Mouse (Mus musculus) heart, embryonic 13.5 days (tissue): ENCODE results near the gene Zglp1. TPM values are rescaled to one million over a fixed set of nuclear protein-coding genes. Genes with fewer than 3 reads are reported as not detected.
A peak's percentile ranks its signal among the peaks of the same experiment; 100 is the strongest.

Experiments used
- ATAC-seq: fragments of 200-750 bp; cut with Nextera tagmentation; 2 replicates; pipeline ENCODE4 v1.8.0; 2017; ENCODE audit warnings: moderate TSS enrichment; ENCODE audit not compliant: insufficient number of reproducible peaks, low FRiP score, low TSS enrichment; ENCODE audit errors: extremely low read depth
- H3K27ac ChIP-seq: fragments of 300-500 bp; sonication (generic); replicated peaks from 2 replicates; pipeline ENCODE4 v1.5.1; 2015; ENCODE audit warnings: moderate library complexity, mild to moderate bottlenecking, inconsistent platforms
- H3K27me3 ChIP-seq: fragments of 300-500 bp; sonication (generic); replicated peaks from 2 replicates; pipeline ENCODE4 v1.6.1; 2015; ENCODE audit warnings: mild to moderate bottlenecking, inconsistent platforms
- H3K36me3 ChIP-seq: fragments of 300-500 bp; sonication (generic); 2 replicates; pipeline ENCODE4 v1.6.1; 2015; ENCODE audit warnings: mild to moderate bottlenecking, inconsistent platforms
- H3K4me1 ChIP-seq: fragments of 300-500 bp; sonication (generic); 2 replicates; pipeline ENCODE4 v1.6.1; 2015; ENCODE audit warnings: inconsistent platforms
- H3K4me2 ChIP-seq: fragments of 300-500 bp; sonication (generic); 2 replicates; pipeline ENCODE4 v1.6.1; 2015; ENCODE audit warnings: inconsistent platforms, mild to moderate bottlenecking, moderate library complexity
- H3K4me3 ChIP-seq: fragments of 300-500 bp; sonication (generic); 2 replicates; pipeline ENCODE4 v1.5.1; 2015; ENCODE audit warnings: moderate library complexity, mild to moderate bottlenecking, inconsistent platforms
- H3K9ac ChIP-seq: fragments of 300-500 bp; sonication (generic); 2 replicates; pipeline ENCODE4 v1.6.1; 2015; ENCODE audit warnings: inconsistent platforms, mild to moderate bottlenecking, moderate library complexity
- H3K9me3 ChIP-seq: fragments of 300-500 bp; sonication (generic); 2 replicates; pipeline ENCODE4 v1.6.1; 2016; ENCODE audit warnings: inconsistent platforms
- WGBS: fragments of 180-500 bp; shearing (Covaris S2); methylation state at CpG from one replicate; pipeline ENCODE4 v1.1.7; 2015; ENCODE audit warnings: mixed read lengths; 5-methylcytosine and 5-hydroxymethylcytosine counted together
- polyA plus RNA-seq: library from polyadenylated mRNA; unstranded; fragments of >200 nt; fragmentation: Nextera tagmentation; extraction: Ambion mirVana; gene quantifications from 2 replicates; pipeline ENCODE4 v1.2.1, GENCODE M21; 2015

Gene Zglp1
- 0.51 and 0.87 TPM in 2 replicates for polyA plus RNA-seq

GRCm38 (mm10) chr9:21067006-21067684, at the start of gene Zglp1:
TSS of gene Zglp1 (minus strand) at chr9:21067093.
- Histone ChIP-seq H3K4me3 (no peak within 1 kb of the TSS), H3K36me3 (peaks cover 87% of the 10 kb centered on the region), H3K9ac (no peak within 1 kb of the TSS), H3K27ac (no peak within 1 kb of the TSS), H3K27me3 (no peaks in the 10 kb centered on the region), H3K4me1 (peaks cover 6% of the 10 kb centered on the region), H3K4me2 (no peak within 1 kb of the TSS), H3K9me3 (no peaks in the 10 kb centered on the region)
- 78% methylated on average over 27 of the region's 27 CpGs for WGBS
- 0 out of 2 replicates have a peak, but pooled peaks have one; percentile 7 for ATAC-seq

- no peaks in the 10 kb centered on the region for H3K27me3 ChIP-seq
- ATAC-seq: no peak
- no peaks in the 10 kb centered on the region for H3K9me3 ChIP-seq
- H3K36me3 ChIP-seq: peaks cover 30% of the 10 kb centered on the region
- H3K4me2 ChIP-seq: no peak overlapping the region
- no peak overlapping the region for H3K9ac ChIP-seq
- H3K27ac ChIP-seq: no peak overlapping the region
- H3K4me1 ChIP-seq: no peaks in the 10 kb centered on the region
- 86% methylated on average over 8 of the region's 8 CpGs for WGBS
- no peak overlapping the region for H3K4me3 ChIP-seq
These were observed 48.2 kb upstream of the Zglp1 start for GRCm38 (mm10) chr9:21115105-21115504.

GRCm38 (mm10) chr9:21114190-21114589, 47.3 kb upstream of the Zglp1 start:
- Histone ChIP-seq H3K4me3 (no peak overlapping the region), H3K27ac (no peak overlapping the region), H3K36me3 (peaks cover 27% of the 10 kb centered on the region), H3K4me2 (no peak overlapping the region), H3K9me3 (no peaks in the 10 kb centered on the region), H3K4me1 (no peaks in the 10 kb centered on the region), H3K9ac (no peak overlapping the region), H3K27me3 (no peaks in the 10 kb centered on the region)
- WGBS: 85% methylated on average over 7 of the region's 7 CpGs
- no peak for ATAC-seq

GRCm38 (mm10) chr9:21113751-21114150, 46.9 kb upstream of the Zglp1 start:
- H3K27me3 ChIP-seq: no peaks in the 10 kb centered on the region
- no peak overlapping the region for H3K4me3 ChIP-seq
- H3K27ac ChIP-seq: no peak overlapping the region
- H3K36me3 ChIP-seq: peaks cover 31% of the 10 kb centered on the region
- ATAC-seq: no peak
- no peaks in the 10 kb centered on the region for H3K9me3 ChIP-seq
- no peaks in the 10 kb centered on the region for H3K4me1 ChIP-seq
- H3K9ac ChIP-seq: no peak overlapping the region
- no peak overlapping the region for H3K4me2 ChIP-seq
- 82% methylated on average over 6 of the region's 6 CpGs for WGBS

GRCm38 (mm10) chr9:21107607-21108237, 40.8 kb upstream of the Zglp1 start:
- WGBS: 38% methylated on average over 23 of the region's 23 CpGs
- ATAC-seq: no peak
- H3K4me3 ChIP-seq: no peak overlapping the region
- H3K4me1 ChIP-seq: no peaks in the 10 kb centered on the region
- H3K4me2 ChIP-seq: no peak overlapping the region
- H3K27ac ChIP-seq: no peak overlapping the region
- no peaks in the 10 kb centered on the region for H3K27me3 ChIP-seq
- H3K9me3 ChIP-seq: no peaks in the 10 kb centered on the region
- H3K36me3 ChIP-seq: peaks cover 38% of the 10 kb centered on the region
- H3K9ac ChIP-seq: no peak overlapping the region

- H3K4me2 ChIP-seq: no peak overlapping the region
- WGBS: 65% methylated on average over 5 of the region's 5 CpGs
- H3K27me3 ChIP-seq: no peaks in the 10 kb centered on the region
- H3K4me1 ChIP-seq: no peaks in the 10 kb centered on the region
- no peaks in the 10 kb centered on the region for H3K9me3 ChIP-seq
- peaks cover 38% of the 10 kb centered on the region for H3K36me3 ChIP-seq
- ATAC-seq: no peak
- no peak overlapping the region for H3K27ac ChIP-seq
- no peak overlapping the region for H3K4me3 ChIP-seq
- 0 out of 2 replicates have a peak overlapping the region, but pooled peaks have one; percentile 24 for H3K9ac ChIP-seq
These were observed 39.1 kb upstream of the Zglp1 start for GRCm38 (mm10) chr9:21105760-21106564.

GRCm38 (mm10) chr9:21104814-21105213, 37.9 kb upstream of the Zglp1 start:
- Histone ChIP-seq H3K9me3 (no peaks in the 10 kb centered on the region), H3K27ac (no peak overlapping the region), H3K9ac (no peak overlapping the region), H3K36me3 (peaks cover 38% of the 10 kb centered on the region), H3K4me2 (no peak overlapping the region), H3K4me1 (peaks cover 6% of the 10 kb centered on the region), H3K4me3 (no peak overlapping the region), H3K27me3 (no peaks in the 10 kb centered on the region)
- 80% methylated on average over 6 of the region's 6 CpGs for WGBS
- no peak for ATAC-seq

GRCm38 (mm10) chr9:21102076-21102475, 35.2 kb upstream of the Zglp1 start:
- H3K9me3 ChIP-seq: no peaks in the 10 kb centered on the region
- H3K4me2 ChIP-seq: no peak overlapping the region
- no peak overlapping the region for H3K4me3 ChIP-seq
- H3K4me1 ChIP-seq: peaks cover 16% of the 10 kb centered on the region
- H3K36me3 ChIP-seq: peaks cover 21% of the 10 kb centered on the region
- 94% methylated on average over 2 of the region's 2 CpGs for WGBS
- ATAC-seq: no peak
- H3K9ac ChIP-seq: no peak overlapping the region
- no peaks in the 10 kb centered on the region for H3K27me3 ChIP-seq
- H3K27ac ChIP-seq: no peak overlapping the region

- Histone ChIP-seq H3K27me3 (no peaks in the 10 kb centered on the region), H3K36me3 (peaks cover 11% of the 10 kb centered on the region; the same call in 1 of the 2 replicates), H3K4me3 (no peak overlapping the region), H3K9ac (peak overlapping the region; percentile 37; the same call in 1 of the 2 replicates), H3K9me3 (no peaks in the 10 kb centered on the region), H3K4me1 (peaks cover 16% of the 10 kb centered on the region), H3K27ac (no peak overlapping the region), H3K4me2 (peak overlapping the region; percentile 18; the same call in 1 of the 2 replicates)
- 37% methylated on average over 15 of the region's 15 CpGs for WGBS
- ATAC-seq: no peak
These were observed 33.7 kb upstream of the Zglp1 start for GRCm38 (mm10) chr9:21100447-21101161.

- Histone ChIP-seq H3K27ac (0 out of 2 replicates have a peak overlapping the region, but pooled peaks have one; percentile 20), H3K9ac (no peak overlapping the region), H3K4me1 (peaks cover 16% of the 10 kb centered on the region), H3K36me3 (no peaks in the 10 kb centered on the region), H3K27me3 (no peaks in the 10 kb centered on the region), H3K4me3 (no peak overlapping the region), H3K4me2 (no peak overlapping the region), H3K9me3 (no peaks in the 10 kb centered on the region)
- 56% methylated on average over 8 of the region's 8 CpGs for WGBS
- ATAC-seq: no peak
These were observed 30.9 kb upstream of the Zglp1 start for GRCm38 (mm10) chr9:21097793-21098192.

- Histone ChIP-seq H3K4me3 (no peak overlapping the region), H3K9ac (no peak overlapping the region), H3K4me1 (peaks cover 21% of the 10 kb centered on the region), H3K4me2 (no peak overlapping the region), H3K27me3 (no peaks in the 10 kb centered on the region), H3K27ac (no peak overlapping the region), H3K9me3 (no peaks in the 10 kb centered on the region), H3K36me3 (no peaks in the 10 kb centered on the region)
- WGBS: 90% methylated on average over 4 of the region's 4 CpGs
- no peak for ATAC-seq
These were observed 29.1 kb upstream of the Zglp1 start for GRCm38 (mm10) chr9:21095958-21096357.
